Mouse (Mus musculus): ENCODE results near the gene Tekt1. TPM values are rescaled to one million over a fixed set of nuclear protein-coding genes. Genes with fewer than 3 reads are reported as not detected.

Gene Tekt1
- polyA plus RNA-seq, 1 experiment from 2014 or later: 4.5 TPM

DNA sequence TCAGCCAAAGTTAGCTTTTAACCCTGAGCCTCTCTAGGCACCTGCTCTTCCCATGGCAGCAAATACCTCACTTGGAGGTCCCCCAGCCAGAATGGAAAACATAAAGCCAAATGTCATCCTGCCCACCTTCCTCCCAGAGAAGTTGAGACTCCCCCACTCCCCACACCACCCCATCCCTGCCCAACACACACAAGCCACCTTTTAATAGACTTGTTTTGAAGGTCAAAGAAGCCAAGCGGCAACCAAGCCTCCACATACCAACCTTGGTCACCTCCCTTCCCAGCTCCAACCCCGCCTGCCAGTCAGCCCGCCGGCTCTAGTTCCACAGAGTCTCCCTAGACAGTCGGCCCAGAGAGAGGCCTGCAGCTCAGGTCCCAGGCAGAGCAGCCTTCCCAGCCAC, 39.8 kb upstream of the Tekt1 start:
- H3K9ac ChIP-seq: no peak overlapping the region
- ATAC-seq (ENCODE audit: low FRiP score, low read depth): no peak
- H3K4me3 ChIP-seq: no peak overlapping the region
- no peaks in the 10 kb centered on the region; the same call in 1 of the 2 replicates for H3K36me3 ChIP-seq
- WGBS: 69% methylated on average over 5 of the region's 5 CpGs
- no peak overlapping the region for H3K4me2 ChIP-seq (replicated peaks)
- H3K4me1 ChIP-seq: 0 out of 2 replicates have a peak, but pooled peaks cover 5% of the 10 kb centered on the region
- H3K27me3 ChIP-seq (replicated peaks): no peaks in the 10 kb centered on the region
- H3K27ac ChIP-seq: no peak overlapping the region
- H3K9me3 ChIP-seq: no peaks in the 10 kb centered on the region

GRCm38 (mm10) chr11:72401068-72401467, 38.8 kb upstream of the Tekt1 start:
- no peaks in the 10 kb centered on the region for H3K27me3 ChIP-seq (replicated peaks)
- H3K9ac ChIP-seq: no peak overlapping the region
- no peak for ATAC-seq (ENCODE audit: low FRiP score, low read depth)
- no peak overlapping the region for H3K27ac ChIP-seq
- no peaks in the 10 kb centered on the region; the same call in 1 of the 2 replicates for H3K36me3 ChIP-seq
- 86% methylated on average over 12 of the region's 12 CpGs for WGBS
- H3K4me1 ChIP-seq: 0 out of 2 replicates have a peak, but pooled peaks cover 5% of the 10 kb centered on the region
- no peak overlapping the region for H3K4me2 ChIP-seq (replicated peaks)
- no peaks in the 10 kb centered on the region for H3K9me3 ChIP-seq
- H3K4me3 ChIP-seq: no peak overlapping the region

- Histone ChIP-seq H3K27ac (no peak overlapping the region), H3K27me3 (replicated peaks) (no peaks in the 10 kb centered on the region), H3K4me3 (no peak overlapping the region), H3K36me3 (no peaks in the 10 kb centered on the region; the same call in 1 of the 2 replicates), H3K9me3 (no peaks in the 10 kb centered on the region), H3K9ac (no peak overlapping the region), H3K4me2 (replicated peaks) (no peak overlapping the region), H3K4me1 (0 out of 2 replicates have a peak, but pooled peaks cover 9% of the 10 kb centered on the region)
- ATAC-seq (ENCODE audit: low FRiP score, low read depth): no peak
- WGBS: 90% methylated on average over 8 of the region's 8 CpGs
These were observed 35.7 kb upstream of the Tekt1 start for GRCm38 (mm10) chr11:72397811-72398525.

DNA sequence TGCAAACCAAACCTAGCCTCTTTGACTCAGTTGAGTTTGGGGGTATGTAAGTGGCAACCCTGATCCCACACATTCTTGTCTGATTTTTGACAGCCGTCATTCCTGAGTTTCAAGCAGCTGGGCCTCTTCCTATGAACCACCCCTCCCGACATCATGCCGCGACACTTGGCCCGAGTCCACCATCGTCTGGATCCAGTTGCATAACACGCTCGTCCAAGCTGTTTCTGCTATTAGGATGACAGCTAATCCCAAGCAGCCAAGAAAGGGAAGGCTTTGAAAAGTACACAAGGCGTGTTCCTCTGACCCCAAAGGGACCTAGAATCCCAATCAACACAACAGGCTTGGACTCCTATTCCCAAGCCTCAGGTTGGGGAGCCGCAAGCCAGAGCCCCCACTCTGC, 34.8 kb upstream of the Tekt1 start:
- Histone ChIP-seq H3K4me1 (0 out of 2 replicates have a peak, but pooled peaks cover 9% of the 10 kb centered on the region), H3K4me3 (no peak overlapping the region), H3K9ac (no peak overlapping the region), H3K4me2 (replicated peaks) (no peak overlapping the region), H3K36me3 (no peaks in the 10 kb centered on the region), H3K27me3 (replicated peaks) (no peaks in the 10 kb centered on the region), H3K27ac (no peak overlapping the region), H3K9me3 (no peaks in the 10 kb centered on the region)
- no peak for ATAC-seq (ENCODE audit: low FRiP score, low read depth)
- WGBS: 85% methylated on average over 10 of the region's 10 CpGs

DNA sequence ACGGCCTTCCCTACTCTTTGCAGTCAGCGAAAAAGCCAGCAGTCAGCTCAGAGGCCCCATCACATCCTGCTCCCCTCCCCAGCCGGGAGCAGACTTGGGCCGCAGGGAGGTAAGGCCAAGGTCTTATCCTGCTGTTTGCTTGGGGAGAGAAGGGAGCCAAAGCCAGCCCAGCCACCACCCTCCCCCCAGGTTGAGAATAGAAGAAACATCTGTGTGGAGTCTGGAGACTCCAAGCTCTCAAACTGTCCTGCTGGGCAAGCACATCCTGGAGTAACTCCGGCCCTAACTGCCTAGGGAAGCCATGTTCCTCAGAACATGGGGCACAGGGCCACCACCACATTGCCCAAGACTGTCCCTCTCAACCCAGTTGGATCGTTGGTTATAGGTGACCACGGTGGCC, 34.4 kb upstream of the Tekt1 start:
- H3K27ac ChIP-seq: no peak overlapping the region
- WGBS: 84% methylated on average over 7 of the region's 7 CpGs
- no peaks in the 10 kb centered on the region for H3K9me3 ChIP-seq
- H3K27me3 ChIP-seq (replicated peaks): no peaks in the 10 kb centered on the region
- no peak overlapping the region for H3K9ac ChIP-seq
- no peak for ATAC-seq (ENCODE audit: low FRiP score, low read depth)
- H3K4me2 ChIP-seq (replicated peaks): no peak overlapping the region
- H3K36me3 ChIP-seq: no peaks in the 10 kb centered on the region
- H3K4me3 ChIP-seq: no peak overlapping the region
- H3K4me1 ChIP-seq: 0 out of 2 replicates have a peak, but pooled peaks cover 9% of the 10 kb centered on the region

DNA sequence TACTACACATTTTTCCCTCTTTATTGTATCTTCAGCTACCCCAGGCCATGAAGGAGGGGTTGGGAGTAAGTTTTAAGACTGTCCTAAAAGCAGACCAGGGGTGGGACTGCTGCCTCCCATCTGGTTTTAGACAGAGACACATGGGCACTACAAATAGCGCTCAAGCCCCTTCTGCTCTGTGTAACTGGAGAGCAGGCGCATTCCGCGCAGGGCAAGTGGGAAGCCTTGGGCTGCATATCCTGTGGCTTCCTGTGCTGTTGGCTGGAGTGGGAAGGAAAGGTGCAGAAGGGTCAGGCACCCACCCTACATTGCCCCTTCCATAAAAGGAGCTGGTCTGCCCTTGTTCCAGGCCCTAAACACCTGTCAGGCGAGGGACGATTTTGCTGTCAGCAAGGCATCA, 33.4 kb upstream of the Tekt1 start:
- 0 out of 2 replicates have a peak, but pooled peaks cover 4% of the 10 kb centered on the region for H3K4me1 ChIP-seq
- H3K4me3 ChIP-seq: no peak overlapping the region
- no peak overlapping the region for H3K4me2 ChIP-seq (replicated peaks)
- H3K36me3 ChIP-seq: no peaks in the 10 kb centered on the region
- no peaks in the 10 kb centered on the region for H3K27me3 ChIP-seq (replicated peaks)
- 84% methylated on average over 6 of the region's 6 CpGs for WGBS
- H3K9me3 ChIP-seq: no peaks in the 10 kb centered on the region
- no peak overlapping the region for H3K27ac ChIP-seq
- no peak overlapping the region for H3K9ac ChIP-seq
- no peak for ATAC-seq (ENCODE audit: low FRiP score, low read depth)

GRCm38 (mm10) chr11:72394694-72395093, 32.5 kb upstream of the Tekt1 start:
- no peak overlapping the region for H3K4me2 ChIP-seq (replicated peaks)
- H3K4me3 ChIP-seq: no peak overlapping the region
- H3K27ac ChIP-seq: no peak overlapping the region
- no peaks in the 10 kb centered on the region for H3K9me3 ChIP-seq
- 0 out of 2 replicates have a peak, but pooled peaks cover 4% of the 10 kb centered on the region for H3K4me1 ChIP-seq
- ATAC-seq (ENCODE audit: low FRiP score, low read depth): no peak
- 78% methylated on average over 2 of the region's 2 CpGs for WGBS
- no peaks in the 10 kb centered on the region for H3K36me3 ChIP-seq
- no peak overlapping the region for H3K9ac ChIP-seq
- no peaks in the 10 kb centered on the region for H3K27me3 ChIP-seq (replicated peaks)

DNA sequence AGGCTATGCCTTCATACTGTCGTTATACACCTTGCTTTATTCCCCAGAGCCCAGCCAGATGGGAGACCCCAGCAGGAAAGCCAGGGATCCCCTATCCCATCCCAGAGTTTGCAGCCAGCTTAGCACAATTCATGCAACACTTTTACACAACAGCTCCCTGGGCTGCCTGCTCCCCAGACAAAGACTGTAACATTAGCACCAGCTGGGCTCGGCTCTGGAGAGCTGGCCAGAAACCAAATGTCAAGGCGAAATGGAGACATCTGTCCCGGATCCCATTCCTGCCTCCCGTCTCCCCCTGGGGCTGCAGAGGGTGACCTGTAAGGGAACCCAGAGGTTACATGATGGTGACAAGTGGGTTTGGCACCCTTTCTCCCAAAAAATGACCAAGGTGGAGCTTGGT, 31.4 kb upstream of the Tekt1 start:
- Histone ChIP-seq H3K9ac (no peak overlapping the region), H3K4me2 (replicated peaks) (no peak overlapping the region), H3K4me3 (no peak overlapping the region), H3K36me3 (no peaks in the 10 kb centered on the region), H3K27ac (no peak overlapping the region), H3K27me3 (replicated peaks) (no peaks in the 10 kb centered on the region), H3K4me1 (0 out of 2 replicates have a peak, but pooled peaks cover 4% of the 10 kb centered on the region), H3K9me3 (no peaks in the 10 kb centered on the region)
- WGBS: 52% methylated on average over 5 of the region's 5 CpGs
- no peak for ATAC-seq (ENCODE audit: low FRiP score, low read depth)

DNA sequence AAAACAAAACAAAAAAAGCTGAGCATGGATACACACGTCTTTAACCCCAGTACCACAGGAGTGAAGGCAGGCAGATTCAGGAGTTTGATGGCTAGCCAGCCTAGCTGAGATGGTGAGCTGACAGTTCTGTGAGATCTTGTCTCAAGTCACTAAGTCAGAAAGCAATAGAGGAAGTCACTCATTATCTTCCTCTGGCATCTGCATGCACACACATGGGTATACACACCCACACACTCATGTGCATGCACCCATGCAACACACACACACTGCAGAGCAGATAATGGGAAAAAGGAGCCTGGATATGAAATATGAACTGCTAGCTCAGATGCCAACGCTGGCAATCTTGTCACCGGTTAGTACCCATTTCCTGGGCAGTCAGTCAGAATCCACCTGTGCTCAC, 31.0 kb upstream of the Tekt1 start:
- Histone ChIP-seq H3K27me3 (replicated peaks) (no peaks in the 10 kb centered on the region), H3K9ac (no peak overlapping the region), H3K9me3 (no peaks in the 10 kb centered on the region), H3K36me3 (no peaks in the 10 kb centered on the region), H3K27ac (no peak overlapping the region), H3K4me1 (0 out of 2 replicates have a peak, but pooled peaks cover 4% of the 10 kb centered on the region), H3K4me3 (no peak overlapping the region), H3K4me2 (replicated peaks) (no peak overlapping the region)
- ATAC-seq (ENCODE audit: low FRiP score, low read depth): no peak
- 88% methylated on average over 3 of the region's 3 CpGs for WGBS

GRCm38 (mm10) chr11:72391181-72391580, 28.9 kb upstream of the Tekt1 start:
- Histone ChIP-seq H3K9ac (no peak overlapping the region), H3K27me3 (replicated peaks) (no peaks in the 10 kb centered on the region), H3K4me3 (no peak overlapping the region), H3K4me2 (replicated peaks) (no peak overlapping the region), H3K36me3 (no peaks in the 10 kb centered on the region), H3K4me1 (0 out of 2 replicates have a peak, but pooled peaks cover 4% of the 10 kb centered on the region), H3K9me3 (no peaks in the 10 kb centered on the region), H3K27ac (no peak overlapping the region)
- 93% methylated on average over 13 of the region's 13 CpGs for WGBS
- no peak for ATAC-seq (ENCODE audit: low FRiP score, low read depth)

DNA sequence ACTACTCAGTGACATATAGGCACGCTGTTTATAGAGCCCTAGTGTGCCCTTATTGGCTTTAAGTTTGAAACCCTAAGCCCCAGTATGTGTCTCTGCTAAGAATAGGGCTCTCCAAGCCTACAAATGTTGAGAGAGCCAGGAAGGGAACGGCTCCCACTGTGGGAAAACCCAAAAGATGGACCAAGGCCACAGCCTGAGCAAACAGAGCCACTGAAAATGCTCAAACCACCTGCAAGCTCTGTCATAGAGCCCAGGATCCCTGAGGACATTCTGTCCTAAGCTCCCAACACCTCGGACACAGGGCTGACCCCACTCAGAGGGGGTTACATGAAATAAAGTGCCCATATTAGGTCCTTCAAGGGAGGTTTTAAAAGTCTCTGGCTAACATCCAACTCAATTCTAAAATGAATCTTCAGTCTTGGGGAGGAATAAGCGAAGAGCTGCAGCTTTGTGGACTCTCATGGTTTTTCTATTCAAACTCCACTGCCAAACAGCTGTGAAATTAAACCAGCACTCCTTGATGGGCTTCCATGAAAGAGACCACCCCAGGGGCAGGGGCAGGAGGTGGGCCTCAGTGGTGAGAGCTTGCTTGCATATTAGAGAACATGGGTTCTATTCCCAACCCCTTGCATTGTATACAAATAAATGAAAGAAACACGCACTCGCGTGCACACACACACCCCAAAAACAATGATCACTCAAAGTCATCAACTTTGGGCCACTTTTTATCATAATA, 27.3 kb upstream of the Tekt1 start:
- Histone ChIP-seq H3K9me3 (no peaks in the 10 kb centered on the region), H3K27me3 (replicated peaks) (no peaks in the 10 kb centered on the region), H3K4me1 (0 out of 2 replicates have a peak, but pooled peaks cover 4% of the 10 kb centered on the region), H3K4me2 (replicated peaks) (no peak overlapping the region), H3K9ac (no peak overlapping the region), H3K4me3 (no peak overlapping the region), H3K36me3 (no peaks in the 10 kb centered on the region), H3K27ac (no peak overlapping the region)
- ATAC-seq (ENCODE audit: low FRiP score, low read depth): no peak
- 90% methylated on average over 7 of the region's 7 CpGs for WGBS

- Histone ChIP-seq H3K9me3 (no peaks in the 10 kb centered on the region), H3K36me3 (no peaks in the 10 kb centered on the region), H3K4me2 (replicated peaks) (no peak overlapping the region), H3K27ac (no peak overlapping the region), H3K4me3 (no peak overlapping the region), H3K27me3 (replicated peaks) (no peaks in the 10 kb centered on the region), H3K4me1 (no peaks in the 10 kb centered on the region), H3K9ac (no peak overlapping the region)
- ATAC-seq (ENCODE audit: low FRiP score, low read depth): no peak
- WGBS: 95% methylated on average over 6 of the region's 6 CpGs
These were observed 25.9 kb upstream of the Tekt1 start for GRCm38 (mm10) chr11:72388113-72388529.
